Mouse (Mus musculus): ENCODE measurements around the gene Taf15. TPM values are rescaled to one million over a fixed set of nuclear protein-coding genes. Genes with fewer than 3 reads are reported as not detected.
A peak's percentile ranks its signal among the peaks of the same experiment; 100 is the strongest.

Taf15 gene
- polyA plus RNA-seq, 1 experiment: 44.6 TPM

DNA sequence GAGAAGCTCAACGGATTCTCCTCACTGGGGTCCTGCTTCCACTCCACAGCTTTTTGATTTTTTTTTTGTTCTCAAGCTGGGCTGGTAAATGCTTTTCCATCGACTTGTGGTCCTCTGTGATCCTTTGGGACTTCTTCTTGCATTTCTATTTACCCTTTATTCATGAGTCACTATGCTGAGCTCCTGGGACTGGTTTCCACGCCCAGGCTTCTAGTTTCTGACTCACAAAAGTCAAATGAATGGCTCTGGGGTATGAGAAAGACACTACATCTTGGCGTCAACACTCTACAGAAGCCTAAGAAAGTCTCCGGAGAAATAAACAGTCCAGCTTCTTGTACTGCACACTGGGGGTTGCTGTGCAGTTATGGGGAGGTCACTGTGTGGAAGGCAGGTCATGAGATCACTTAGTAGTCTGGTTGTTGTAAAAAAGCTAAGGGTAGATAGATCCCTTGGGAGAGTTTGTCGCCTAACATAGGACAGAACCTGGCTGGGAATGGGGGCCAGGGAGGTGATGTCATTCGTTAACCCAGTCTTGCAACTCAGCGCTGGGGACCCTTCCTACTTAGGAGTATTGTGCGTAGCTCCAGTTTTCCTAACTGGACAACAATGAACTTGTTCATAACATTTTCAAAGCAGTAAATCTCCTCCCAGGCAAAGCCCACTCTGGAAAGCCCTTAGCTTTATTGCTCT lies 14.8 kb upstream of the Taf15 start:
- TF ChIP-seq USF1 (IDR thresholded peaks at IDR 0.05; ENCODE audit: low read depth) (no peak), FOSL1 (IDR thresholded peaks at IDR 0.05; ENCODE audit: insufficient read depth, low read length, poor library complexity, severe bottlenecking) (peak; percentile 40), CEBPB (IDR thresholded peaks at IDR 0.05; ENCODE audit: low read depth) (no peak), MAX (IDR thresholded peaks at IDR 0.05) (peak; percentile 19), MYOD1 (IDR thresholded peaks at IDR 0.05; ENCODE audit: control insufficient read depth, insufficient read length, low read depth) (no peak), CTCF (IDR thresholded peaks at IDR 0.05; ENCODE audit: control insufficient read depth, insufficient read depth, insufficient read length) (no peak), MYOG (IDR thresholded peaks at IDR 0.05; ENCODE audit: control insufficient read depth, extremely low read depth, insufficient read length) (no peak)
- Histone ChIP-seq H3K27me3 (ENCODE audit: control insufficient read depth, insufficient read depth, insufficient read length) (no peaks in the 10 kb centered on the region), H3K79me2 (ENCODE audit: control insufficient read depth, insufficient read depth) (no peaks in the 10 kb centered on the region), H3K4me3 (ENCODE audit: insufficient read depth, poor library complexity, severe bottlenecking) (no peak overlapping the region), H3K79me3 (ENCODE audit: low read depth) (no peaks in the 10 kb centered on the region), H3K36me3 (ENCODE audit: control insufficient read depth, insufficient read depth) (no peaks in the 10 kb centered on the region), H3ac (ENCODE audit: control insufficient read depth, insufficient read length, low read depth) (peak overlapping the region; percentile 11)

GRCm38 (mm10) chr11:83461462-83462027 lies 11.3 kb upstream of the Taf15 start:
- Histone ChIP-seq H3K4me3 (ENCODE audit: insufficient read depth, poor library complexity, severe bottlenecking) (no peak overlapping the region), H3K27me3 (ENCODE audit: control insufficient read depth, insufficient read depth, insufficient read length) (no peaks in the 10 kb centered on the region)

DNA sequence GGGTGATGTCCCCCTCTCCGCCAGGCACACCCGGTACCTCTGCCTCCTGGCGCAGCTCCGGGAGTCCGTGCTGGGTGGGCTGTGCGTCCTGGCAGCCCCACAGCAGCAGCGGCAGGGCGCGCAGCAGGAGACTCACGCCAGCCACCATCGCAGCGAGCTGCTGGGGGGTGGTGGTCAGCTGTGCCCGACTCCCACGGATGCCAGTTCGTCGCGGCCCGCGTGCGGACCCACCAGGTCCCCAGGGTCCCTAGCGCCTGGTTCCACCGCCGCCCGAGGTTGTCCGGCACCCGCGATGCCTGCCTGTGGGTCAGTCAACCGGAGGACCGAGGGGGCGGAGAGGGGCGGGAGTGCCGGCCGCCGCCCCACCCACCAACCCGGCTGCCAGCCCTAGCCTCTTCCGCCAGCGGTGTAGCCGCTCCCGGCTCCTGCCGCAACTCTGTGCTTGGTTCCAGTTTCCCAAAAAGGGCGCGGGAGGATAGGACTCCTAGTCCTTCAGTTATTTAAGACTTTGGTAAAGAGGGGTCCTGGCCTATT lies 10.1 kb upstream of the Taf15 start, which contains the start of gene Mmp28:
Gene Mmp28, minus strand, starts transcription at position 361 of the 534 bp plus-strand sequence.
- Histone ChIP-seq H3K79me2 (ENCODE audit: control insufficient read depth, insufficient read depth) (no peaks in the 10 kb centered on the region), H3K27me3 (ENCODE audit: control insufficient read depth, insufficient read depth, insufficient read length) (no peaks in the 10 kb centered on the region)
- TF ChIP-seq CTCF (IDR thresholded peaks at IDR 0.05; ENCODE audit: control insufficient read depth, insufficient read depth, insufficient read length): no peak
- TF ChIP-seq MAX (IDR thresholded peaks at IDR 0.05): no peak

More at GRCm38 (mm10) chr11:83461462-83462027, 11.3 kb upstream of the Taf15 start:
- no peak overlapping the region for H3ac ChIP-seq (ENCODE audit: control insufficient read depth, insufficient read length, low read depth)
- no peaks in the 10 kb centered on the region for H3K36me3 ChIP-seq (ENCODE audit: control insufficient read depth, insufficient read depth)
- no peaks in the 10 kb centered on the region for H3K79me2 ChIP-seq (ENCODE audit: control insufficient read depth, insufficient read depth)
- no peaks in the 10 kb centered on the region for H3K79me3 ChIP-seq (ENCODE audit: low read depth)
- TF ChIP-seq MAX (IDR thresholded peaks at IDR 0.05) (no peak), FOSL1 (IDR thresholded peaks at IDR 0.05; ENCODE audit: insufficient read depth, low read length, poor library complexity, severe bottlenecking) (no peak), CTCF (IDR thresholded peaks at IDR 0.05; ENCODE audit: control insufficient read depth, insufficient read depth, insufficient read length) (no peak), MYOD1 (IDR thresholded peaks at IDR 0.05; ENCODE audit: control insufficient read depth, insufficient read length, low read depth) (no peak), MYOG (IDR thresholded peaks at IDR 0.05; ENCODE audit: control insufficient read depth, extremely low read depth, insufficient read length) (no peak), CEBPB (IDR thresholded peaks at IDR 0.05; ENCODE audit: low read depth) (no peak), USF1 (IDR thresholded peaks at IDR 0.05; ENCODE audit: low read depth) (no peak)

GRCm38 (mm10) chr11:83465976-83466375 lies 6.9 kb upstream of the Taf15 start:
- no peak overlapping the region for H3ac ChIP-seq (ENCODE audit: control insufficient read depth, insufficient read length, low read depth)
- H3K79me2 ChIP-seq (ENCODE audit: control insufficient read depth, insufficient read depth): no peaks in the 10 kb centered on the region
- H3K36me3 ChIP-seq (ENCODE audit: control insufficient read depth, insufficient read depth): no peaks in the 10 kb centered on the region
- no peaks in the 10 kb centered on the region for H3K79me3 ChIP-seq (ENCODE audit: low read depth)
- H3K27me3 ChIP-seq (ENCODE audit: control insufficient read depth, insufficient read depth, insufficient read length): no peaks in the 10 kb centered on the region
- H3K4me3 ChIP-seq (ENCODE audit: insufficient read depth, poor library complexity, severe bottlenecking): no peak overlapping the region
- no peak for TF ChIP-seq CTCF (IDR thresholded peaks at IDR 0.05; ENCODE audit: control insufficient read depth, insufficient read depth, insufficient read length)
- TF ChIP-seq MAX (IDR thresholded peaks at IDR 0.05): no peak
- TF ChIP-seq MYOG (IDR thresholded peaks at IDR 0.05; ENCODE audit: control insufficient read depth, extremely low read depth, insufficient read length): no peak
- no peak for TF ChIP-seq USF1 (IDR thresholded peaks at IDR 0.05; ENCODE audit: low read depth)

More for the DNA sequence above, 10.1 kb upstream of the Taf15 start, which contains the start of gene Mmp28:
- H3K79me3 ChIP-seq (ENCODE audit: low read depth): no peaks in the 10 kb centered on the region
- H3K36me3 ChIP-seq (ENCODE audit: control insufficient read depth, insufficient read depth): no peaks in the 10 kb centered on the region
- H3ac ChIP-seq (ENCODE audit: control insufficient read depth, insufficient read length, low read depth): peak within 1 kb of the TSS; percentile 95
- peak within 1 kb of the TSS; percentile 36 for H3K4me3 ChIP-seq (ENCODE audit: insufficient read depth, poor library complexity, severe bottlenecking)

DNA sequence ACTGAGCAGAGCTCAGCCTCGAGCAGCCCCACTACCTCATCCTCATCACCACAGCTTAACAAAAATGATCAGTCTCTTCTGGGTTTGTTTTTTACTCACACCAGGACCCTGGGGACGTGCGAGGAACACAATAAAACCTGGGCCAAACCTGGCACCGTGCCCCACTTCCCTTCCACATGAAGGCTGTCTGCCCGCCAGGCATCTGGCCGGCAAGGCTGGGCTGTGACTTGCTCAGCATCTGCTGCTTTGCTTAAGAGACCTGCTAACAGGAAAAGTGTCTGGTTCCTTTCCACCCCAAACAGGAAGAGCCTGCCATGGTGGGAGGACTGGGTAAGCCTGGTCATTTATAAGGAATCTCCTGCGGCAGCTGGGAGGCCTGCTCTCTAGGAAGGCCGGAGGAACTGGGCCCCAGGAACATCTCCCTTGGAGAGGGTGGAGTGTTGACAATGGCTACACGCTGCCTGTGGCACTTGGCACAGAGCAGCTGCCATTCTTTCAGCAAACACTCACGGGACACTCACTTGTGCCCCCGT lies 5.7 kb upstream of the Taf15 start:
- H3K79me3 ChIP-seq (ENCODE audit: low read depth): no peaks in the 10 kb centered on the region
- TF ChIP-seq MYOD1 (IDR thresholded peaks at IDR 0.05; ENCODE audit: control insufficient read depth, insufficient read length, low read depth) (no peak), CEBPB (IDR thresholded peaks at IDR 0.05; ENCODE audit: low read depth) (no peak), MYOG (IDR thresholded peaks at IDR 0.05; ENCODE audit: control insufficient read depth, extremely low read depth, insufficient read length) (no peak), USF1 (IDR thresholded peaks at IDR 0.05; ENCODE audit: low read depth) (no peak), CTCF (IDR thresholded peaks at IDR 0.05; ENCODE audit: control insufficient read depth, insufficient read depth, insufficient read length) (no peak), MAX (IDR thresholded peaks at IDR 0.05) (no peak), FOSL1 (IDR thresholded peaks at IDR 0.05; ENCODE audit: insufficient read depth, low read length, poor library complexity, severe bottlenecking) (no peak)
- peak overlapping the region; percentile 20 for H3ac ChIP-seq (ENCODE audit: control insufficient read depth, insufficient read length, low read depth)

More for the DNA sequence above, 5.7 kb upstream of the Taf15 start:
- no peaks in the 10 kb centered on the region for H3K27me3 ChIP-seq (ENCODE audit: control insufficient read depth, insufficient read depth, insufficient read length)
- H3K4me3 ChIP-seq (ENCODE audit: insufficient read depth, poor library complexity, severe bottlenecking): no peak overlapping the region
- H3K36me3 ChIP-seq (ENCODE audit: control insufficient read depth, insufficient read depth): no peaks in the 10 kb centered on the region
- H3K79me2 ChIP-seq (ENCODE audit: control insufficient read depth, insufficient read depth): no peaks in the 10 kb centered on the region
